Mouse (Mus musculus) small intestine, adult 2 months (tissue): Measurements from ENCODE around the gene Sugt1. TPM values are rescaled to one million over a fixed set of nuclear protein-coding genes. Genes with fewer than 3 reads are reported as not detected.

Source experiments
- H3K27ac ChIP-seq: fragments of 200-500 bp; 2 replicates; pipeline ENCODE4 v1.5.1; 2012; ENCODE audit warnings: low read depth, low read length, control low read depth, inconsistent platforms; ENCODE audit not compliant: insufficient read depth
- H3K27me3 ChIP-seq: fragments of 200-500 bp; 2 replicates; pipeline ENCODE4 v1.6.1; 2012; ENCODE audit warnings: mild to moderate bottlenecking, moderate library complexity, low read length, inconsistent platforms; ENCODE audit not compliant: control insufficient read depth, insufficient read depth
- H3K36me3 ChIP-seq: fragments of 200-500 bp; 2 replicates; pipeline ENCODE4 v1.6.1; 2012; ENCODE audit warnings: mild to moderate bottlenecking, low read length, control low read depth, inconsistent platforms; ENCODE audit not compliant: control insufficient read depth, insufficient read depth
- H3K4me1 ChIP-seq: fragments of 200-500 bp; 2 replicates; pipeline ENCODE4 v1.6.1; 2012; ENCODE audit warnings: low read length, inconsistent platforms, mixed read lengths; ENCODE audit not compliant: control insufficient read depth, insufficient read depth, insufficient read length
- H3K4me3 ChIP-seq: fragments of 200-500 bp; 2 replicates; pipeline ENCODE4 v1.5.1; 2012; ENCODE audit warnings: low read depth, mild to moderate bottlenecking, control low read depth, inconsistent platforms, low read length, moderate library complexity
- CTCF ChIP-seq: fragments of 200-500 bp; IDR thresholded peaks from 2 replicates; pipeline ENCODE4 v1.5.1; 2012; ENCODE audit warnings: low read depth, mild to moderate bottlenecking, control low read depth, inconsistent platforms, low read length, moderate library complexity, mixed read lengths; ENCODE audit not compliant: insufficient replicate concordance, insufficient read length; ENCODE audit errors: extremely low read depth
- POLR2A ChIP-seq: fragments of 200-500 bp; IDR thresholded peaks from 2 replicates; pipeline ENCODE4 v1.6.1; 2012; ENCODE audit warnings: low read depth, mild to moderate bottlenecking, control low read depth, inconsistent platforms, low read length, moderate library complexity
- WGBS: fragments of 180-500 bp; shearing (Covaris S2); methylation state at CpG from one replicate; pipeline ENCODE4 v1.1.7; 2018; 5-methylcytosine and 5-hydroxymethylcytosine counted together
- polyA plus RNA-seq: library from polyadenylated mRNA; depleted of rRNA; stranded (reverse); fragments of >200 nt; gene quantifications from 2 replicates; pipeline ENCODE4 v1.2.3, GENCODE M21; 2012

Sugt1 gene
- polyA plus RNA-seq, 1 experiment, result 1.7 TPM

- TF ChIP-seq POLR2A, result no peak
- TF ChIP-seq CTCF, result peak; percentile 23; the same call in 1 of the 2 replicates
- WGBS, result 83% methylated on average over 6 of the region's 6 CpGs
- H3K4me3 ChIP-seq, result no peak overlapping the region
These were observed 22.7 kb upstream of the Sugt1 start for GRCm38 (mm10) chr14:79564784-79565183.

GRCm38 (mm10) chr14:79573482-79574191 lies 13.9 kb upstream of the Sugt1 start:
- no peak for TF ChIP-seq CTCF
- TF ChIP-seq POLR2A, result no peak
- H3K27ac ChIP-seq, result no peak overlapping the region
- WGBS, result 92% methylated on average over 13 of the region's 13 CpGs
- no peak overlapping the region for H3K4me3 ChIP-seq
- no peaks in the 10 kb centered on the region for H3K27me3 ChIP-seq
- H3K36me3 ChIP-seq, result peaks cover 57% of the 10 kb centered on the region
- H3K4me1 ChIP-seq, result no peaks in the 10 kb centered on the region

More at GRCm38 (mm10) chr14:79564784-79565183, 22.7 kb upstream of the Sugt1 start:
- no peak overlapping the region for H3K27ac ChIP-seq
- peaks cover 4% of the 10 kb centered on the region for H3K4me1 ChIP-seq
- H3K27me3 ChIP-seq, result no peaks in the 10 kb centered on the region
- peaks cover 50% of the 10 kb centered on the region for H3K36me3 ChIP-seq

GRCm38 (mm10) chr14:79574361-79574760 lies 13.1 kb upstream of the Sugt1 start:
- H3K4me3 ChIP-seq, result no peak overlapping the region
- H3K36me3 ChIP-seq, result peaks cover 55% of the 10 kb centered on the region
- TF ChIP-seq POLR2A (no peak), CTCF (no peak)
- WGBS, result 91% methylated on average over 1 of the region's 1 CpGs
- no peaks in the 10 kb centered on the region for H3K4me1 ChIP-seq
- no peaks in the 10 kb centered on the region for H3K27me3 ChIP-seq
- H3K27ac ChIP-seq, result no peak overlapping the region

- no peak for TF ChIP-seq POLR2A
- no peak for TF ChIP-seq CTCF
- no peaks in the 10 kb centered on the region for H3K27me3 ChIP-seq
- H3K36me3 ChIP-seq, result peaks cover 21% of the 10 kb centered on the region
- no peak overlapping the region for H3K27ac ChIP-seq
- 87% methylated on average over 5 of the region's 5 CpGs for WGBS
- H3K4me3 ChIP-seq, result no peak overlapping the region
- H3K4me1 ChIP-seq, result peaks cover 4% of the 10 kb centered on the region; the same call in 1 of the 2 replicates
These were observed 3.8 kb upstream of the Sugt1 start for GRCm38 (mm10) chr14:79583526-79584245.

- WGBS, result 26% methylated on average over 16 of the region's 16 CpGs
These were observed 872 bp upstream of the Sugt1 start for GRCm38 (mm10) chr14:79586499-79587138.

GRCm38 (mm10) chr14:79587852-79588229 lies 350 bp downstream of the Sugt1 start:
- WGBS, result under 1% methylated on average over 9 of the region's 9 CpGs
- peak overlapping the region; percentile 46 for H3K27ac ChIP-seq
- H3K36me3 ChIP-seq, result peaks cover 1% of the 10 kb centered on the region
- H3K4me3 ChIP-seq, result peak overlapping the region; percentile 84
- no peaks in the 10 kb centered on the region for H3K27me3 ChIP-seq
- TF ChIP-seq CTCF (no peak), POLR2A (no peak)
- H3K4me1 ChIP-seq, result peaks cover 6% of the 10 kb centered on the region; the same call in 1 of the 2 replicates

More at GRCm38 (mm10) chr14:79586499-79587138, 872 bp upstream of the Sugt1 start:
- H3K27ac ChIP-seq, result peak overlapping the region; percentile 95
- H3K4me3 ChIP-seq, result peak overlapping the region; percentile 84
- H3K4me1 ChIP-seq, result peaks cover 6% of the 10 kb centered on the region; the same call in 1 of the 2 replicates
- H3K27me3 ChIP-seq, result no peaks in the 10 kb centered on the region
- no peak for TF ChIP-seq POLR2A
- no peak for TF ChIP-seq CTCF
- H3K36me3 ChIP-seq, result peaks cover 5% of the 10 kb centered on the region
